Mouse (Mus musculus): ENCODE results near the gene Anapc2. TPM values are rescaled to one million over a fixed set of nuclear protein-coding genes. Genes with fewer than 3 reads are reported as not detected.

Gene Anapc2
- polyA plus RNA-seq, 1 experiment from 2014 or later, result 136 TPM

GRCm38 (mm10) chr2:25287927-25288649, 15.8 kb downstream of the Anapc2 start, which contains the start of gene Tmem210:
Tmem210 (plus strand) TSS chr2:25288145.
- H3K4me3 ChIP-seq, result no peak within 1 kb of the TSS
- no peak within 1 kb of the TSS for H3K27ac ChIP-seq
- no peak for DNase-seq (ENCODE audit: extremely low spot score, low spot score)
- H3K9me3 ChIP-seq, result no peaks in the 10 kb centered on the region
- peaks cover 67% of the 10 kb centered on the region for H3K27me3 ChIP-seq (ENCODE audit: poor library complexity, severe bottlenecking)
- 90% methylated on average over 6 of the region's 6 CpGs for WGBS
- peaks cover 33% of the 10 kb centered on the region for H3K4me1 ChIP-seq
- H3K36me3 ChIP-seq (replicated peaks), result peaks cover 35% of the 10 kb centered on the region

- H3K4me1 ChIP-seq, result peaks cover 33% of the 10 kb centered on the region
- DNase-seq (ENCODE audit: extremely low spot score, low spot score), result no peak
- peaks cover 74% of the 10 kb centered on the region for H3K27me3 ChIP-seq (ENCODE audit: poor library complexity, severe bottlenecking)
- 84% methylated on average over 7 of the region's 7 CpGs for WGBS
- no peaks in the 10 kb centered on the region for H3K9me3 ChIP-seq
- peaks cover 27% of the 10 kb centered on the region for H3K36me3 ChIP-seq (replicated peaks)
- H3K4me3 ChIP-seq, result no peak overlapping the region
- H3K27ac ChIP-seq, result no peak overlapping the region
These were observed 16.6 kb downstream of the Anapc2 start for GRCm38 (mm10) chr2:25288734-25289345.

GRCm38 (mm10) chr2:25289651-25290050, 17.4 kb downstream of the Anapc2 start, which contains the start of gene Lrrc26:
Lrrc26 (plus strand) TSS chr2:25289915.
- peak within 1 kb of the TSS; percentile 25; the same call in 1 of the 2 replicates for H3K4me3 ChIP-seq
- 9% methylated on average over 11 of the region's 11 CpGs for WGBS
- no peaks in the 10 kb centered on the region for H3K9me3 ChIP-seq

GRCm38 (mm10) chr2:25290101-25290815, 18.0 kb downstream of the Anapc2 start:
- Histone ChIP-seq H3K4me3 (peak overlapping the region; percentile 25; the same call in 1 of the 2 replicates), H3K27me3 (ENCODE audit: poor library complexity, severe bottlenecking) (peaks cover 86% of the 10 kb centered on the region), H3K36me3 (replicated peaks) (peaks cover 13% of the 10 kb centered on the region), H3K4me1 (peaks cover 33% of the 10 kb centered on the region), H3K27ac (no peak overlapping the region), H3K9me3 (no peaks in the 10 kb centered on the region)
- whole genome bisulfite sequencing, result 2% methylated on average over 54 of the region's 54 CpGs
- no peak for DNase-seq (ENCODE audit: extremely low spot score, low spot score)

More at GRCm38 (mm10) chr2:25289651-25290050, 17.4 kb downstream of the Anapc2 start, which contains the start of gene Lrrc26:
- Histone ChIP-seq H3K36me3 (replicated peaks) (peaks cover 19% of the 10 kb centered on the region), H3K27ac (no peak within 1 kb of the TSS), H3K4me1 (peaks cover 33% of the 10 kb centered on the region), H3K27me3 (ENCODE audit: poor library complexity, severe bottlenecking) (peaks cover 82% of the 10 kb centered on the region)
- DNase-seq (ENCODE audit: extremely low spot score, low spot score), result no peak

GRCm38 (mm10) chr2:25290816-25291130, 18.5 kb downstream of the Anapc2 start:
- peaks cover 91% of the 10 kb centered on the region for H3K27me3 ChIP-seq (ENCODE audit: poor library complexity, severe bottlenecking)
- H3K9me3 ChIP-seq, result no peaks in the 10 kb centered on the region
- whole genome bisulfite sequencing, result under 1% methylated on average over 18 of the region's 18 CpGs
- DNase-seq (ENCODE audit: extremely low spot score, low spot score), result no peak
- H3K27ac ChIP-seq, result no peak overlapping the region
- H3K4me1 ChIP-seq, result peaks cover 33% of the 10 kb centered on the region
- peaks cover 8% of the 10 kb centered on the region for H3K36me3 ChIP-seq (replicated peaks)
- H3K4me3 ChIP-seq, result peak overlapping the region; percentile 25; the same call in 1 of the 2 replicates

GRCm38 (mm10) chr2:25291184-25292053, 19.1 kb downstream of the Anapc2 start:
- peaks cover 96% of the 10 kb centered on the region for H3K27me3 ChIP-seq (ENCODE audit: poor library complexity, severe bottlenecking)
- H3K36me3 ChIP-seq (replicated peaks), result peaks cover 1% of the 10 kb centered on the region
- peaks cover 33% of the 10 kb centered on the region for H3K4me1 ChIP-seq
- WGBS, result 5% methylated on average over 32 of the region's 32 CpGs
- no peak overlapping the region for H3K27ac ChIP-seq
- no peak for DNase-seq (ENCODE audit: extremely low spot score, low spot score)
- peak overlapping the region; percentile 42 for H3K4me3 ChIP-seq
- no peaks in the 10 kb centered on the region for H3K9me3 ChIP-seq

- Histone ChIP-seq H3K9me3 (no peaks in the 10 kb centered on the region), H3K4me3 (peak overlapping the region; percentile 42), H3K4me1 (peaks cover 33% of the 10 kb centered on the region), H3K27me3 (ENCODE audit: poor library complexity, severe bottlenecking) (peaks cover 96% of the 10 kb centered on the region), H3K36me3 (replicated peaks) (no peaks in the 10 kb centered on the region), H3K27ac (no peak overlapping the region)
- WGBS, result 5% methylated on average over 43 of the region's 43 CpGs
- no peak for DNase-seq (ENCODE audit: extremely low spot score, low spot score)
These were observed 19.8 kb downstream of the Anapc2 start for GRCm38 (mm10) chr2:25292054-25292544.

- H3K9me3 ChIP-seq, result no peaks in the 10 kb centered on the region
- H3K4me1 ChIP-seq, result peaks cover 33% of the 10 kb centered on the region
- WGBS, result 0% methylated on average over 1 of the region's 1 CpGs
- peak overlapping the region; percentile 42; the same call in 1 of the 2 replicates for H3K4me3 ChIP-seq
- DNase-seq (ENCODE audit: extremely low spot score, low spot score), result peak; percentile 82
- peaks cover 96% of the 10 kb centered on the region for H3K27me3 ChIP-seq (ENCODE audit: poor library complexity, severe bottlenecking)
- no peak overlapping the region for H3K27ac ChIP-seq
- no peaks in the 10 kb centered on the region for H3K36me3 ChIP-seq (replicated peaks)
These were observed 20.6 kb downstream of the Anapc2 start for GRCm38 (mm10) chr2:25292856-25293255.

- Histone ChIP-seq H3K36me3 (replicated peaks) (no peaks in the 10 kb centered on the region), H3K27ac (no peak overlapping the region)
These were observed 21.4 kb downstream of the Anapc2 start for GRCm38 (mm10) chr2:25293706-25294105.

GRCm38 (mm10) chr2:25297093-25297492, 24.8 kb downstream of the Anapc2 start:
- Histone ChIP-seq H3K36me3 (replicated peaks) (no peaks in the 10 kb centered on the region), H3K4me1 (peaks cover 8% of the 10 kb centered on the region), H3K27ac (no peak overlapping the region), H3K27me3 (ENCODE audit: poor library complexity, severe bottlenecking) (peaks cover 56% of the 10 kb centered on the region), H3K9me3 (no peaks in the 10 kb centered on the region), H3K4me3 (no peak overlapping the region)
- no peak for DNase-seq (ENCODE audit: extremely low spot score, low spot score)
- WGBS, result 80% methylated on average over 8 of the region's 8 CpGs

More at GRCm38 (mm10) chr2:25293706-25294105, 21.4 kb downstream of the Anapc2 start:
- Histone ChIP-seq H3K27me3 (ENCODE audit: poor library complexity, severe bottlenecking) (peaks cover 90% of the 10 kb centered on the region), H3K9me3 (no peaks in the 10 kb centered on the region), H3K4me1 (peaks cover 33% of the 10 kb centered on the region), H3K4me3 (no peak overlapping the region)
- no peak for DNase-seq (ENCODE audit: extremely low spot score, low spot score)
- 78% methylated on average over 9 of the region's 9 CpGs for WGBS

- H3K27ac ChIP-seq, result no peak overlapping the region
- 83% methylated on average over 10 of the region's 10 CpGs for WGBS
- H3K4me1 ChIP-seq, result no peaks in the 10 kb centered on the region
- no peak for DNase-seq (ENCODE audit: extremely low spot score, low spot score)
- H3K9me3 ChIP-seq, result no peaks in the 10 kb centered on the region
- H3K27me3 ChIP-seq (ENCODE audit: poor library complexity, severe bottlenecking), result peaks cover 52% of the 10 kb centered on the region
- no peak overlapping the region for H3K4me3 ChIP-seq
- no peaks in the 10 kb centered on the region for H3K36me3 ChIP-seq (replicated peaks)
These were observed 25.8 kb downstream of the Anapc2 start for GRCm38 (mm10) chr2:25298046-25298445.

GRCm38 (mm10) chr2:25303452-25303851, 31.2 kb downstream of the Anapc2 start:
- WGBS, result 61% methylated on average over 3 of the region's 3 CpGs
- peaks cover 57% of the 10 kb centered on the region for H3K27me3 ChIP-seq (ENCODE audit: poor library complexity, severe bottlenecking)
- no peak for DNase-seq (ENCODE audit: extremely low spot score, low spot score)
- H3K4me1 ChIP-seq, result peaks cover 17% of the 10 kb centered on the region
- no peaks in the 10 kb centered on the region for H3K9me3 ChIP-seq
- no peaks in the 10 kb centered on the region for H3K36me3 ChIP-seq (replicated peaks)
- H3K4me3 ChIP-seq, result no peak overlapping the region
- H3K27ac ChIP-seq, result no peak overlapping the region
